Mouse (Mus musculus) adrenal gland, postnatal 25 days (tissue): Measurements from ENCODE around the gene Pcbd2. TPM values are rescaled to one million over a fixed set of nuclear protein-coding genes. Genes with fewer than 3 reads are reported as not detected.
"Not testable (repeated sequence)": the region's sequence is repeated elsewhere in the genome, so short reads cannot be mapped to it uniquely, and the experiment has no call there.

Source experiments
- DNase-seq: peaks from one replicate; pipeline ENCODE4 v3.0.0; 2021; ENCODE audit warnings: mixed read lengths
- long read RNA-seq: library from polyadenylated mRNA; stranded (forward); transcript quantifications from one replicate; pipeline ENCODE4 v2.0.0, GENCODE M21; 2021
- total RNA-seq: library from RNA; stranded (reverse); gene quantifications from 2 replicates; pipeline ENCODE4 v1.2.3, GENCODE M21; 2021

Gene Pcbd2
- total RNA-seq = 62.0 and 83.2 TPM in 2 replicates
- long read RNA-seq, transcript Pcbd2-201 (4 exons, 544 nt) = major isoform, 37 of 48 reads
- long read RNA-seq, partial matches to known transcripts = 2 of 48 reads
- long read RNA-seq, other reads (novel, unspliced or antisense) = 9 of 48 reads

- peak; percentile 91 for DNase-seq
Measured at GRCm38 (mm10) chr13:55727120-55727838, at the start of gene Pcbd2. Gene Pcbd2, plus strand, starts transcription at chr13:55727368.

DNA sequence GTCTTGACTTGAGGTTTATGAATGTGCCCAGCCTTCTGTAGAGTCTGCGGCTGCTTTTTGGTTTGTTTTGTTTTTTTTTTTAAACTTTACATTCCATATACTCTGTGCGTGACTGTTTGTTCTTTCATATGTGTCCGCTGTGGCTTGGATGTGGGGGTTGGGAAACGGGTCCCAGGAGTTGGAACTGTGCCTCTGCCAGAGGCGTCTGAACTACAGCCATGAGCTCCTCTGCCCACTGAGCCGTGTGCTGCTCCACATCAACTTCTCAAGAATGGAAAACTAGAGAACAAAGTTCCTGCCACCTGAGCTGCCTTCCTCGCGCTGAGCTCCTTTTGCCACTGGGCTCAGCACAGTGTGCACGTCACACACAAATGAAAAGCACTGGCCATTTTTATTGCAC, 45.0 kb upstream of the Pcbd2 start:
- DNase-seq = no peak

- DNase-seq = peak; percentile 22
Measured at GRCm38 (mm10) chr13:55683581-55683980, 43.6 kb upstream of the Pcbd2 start.

DNA sequence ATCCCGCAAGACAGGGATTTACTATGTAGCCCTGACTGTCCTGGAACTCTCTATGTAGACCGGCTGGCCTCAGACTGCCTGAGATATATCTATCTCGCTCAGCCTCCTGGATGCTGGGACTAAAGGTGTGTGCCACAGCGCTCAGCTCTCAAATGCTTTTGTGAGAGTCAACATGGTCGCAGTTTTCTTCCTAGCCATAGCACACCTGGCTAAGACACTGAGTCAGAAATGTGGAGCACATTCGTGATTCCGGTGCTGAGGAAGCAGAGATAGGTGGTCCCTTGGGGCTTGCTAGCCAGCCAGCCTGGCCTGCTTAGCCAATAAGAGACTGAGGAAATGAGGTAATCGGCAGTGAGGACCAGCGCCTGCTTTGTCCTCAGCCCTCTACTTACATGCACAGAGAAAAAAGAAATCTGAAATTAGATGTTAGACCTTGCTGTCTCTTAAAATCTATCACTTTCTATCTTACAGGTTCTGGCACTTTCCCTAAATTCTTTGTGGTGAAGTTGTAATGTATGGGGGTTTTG, 41.0 kb upstream of the Pcbd2 start:
- DNase-seq = no peak

- DNase-seq = no peak
Measured at GRCm38 (mm10) chr13:55687927-55688602, 39.1 kb upstream of the Pcbd2 start.

DNA sequence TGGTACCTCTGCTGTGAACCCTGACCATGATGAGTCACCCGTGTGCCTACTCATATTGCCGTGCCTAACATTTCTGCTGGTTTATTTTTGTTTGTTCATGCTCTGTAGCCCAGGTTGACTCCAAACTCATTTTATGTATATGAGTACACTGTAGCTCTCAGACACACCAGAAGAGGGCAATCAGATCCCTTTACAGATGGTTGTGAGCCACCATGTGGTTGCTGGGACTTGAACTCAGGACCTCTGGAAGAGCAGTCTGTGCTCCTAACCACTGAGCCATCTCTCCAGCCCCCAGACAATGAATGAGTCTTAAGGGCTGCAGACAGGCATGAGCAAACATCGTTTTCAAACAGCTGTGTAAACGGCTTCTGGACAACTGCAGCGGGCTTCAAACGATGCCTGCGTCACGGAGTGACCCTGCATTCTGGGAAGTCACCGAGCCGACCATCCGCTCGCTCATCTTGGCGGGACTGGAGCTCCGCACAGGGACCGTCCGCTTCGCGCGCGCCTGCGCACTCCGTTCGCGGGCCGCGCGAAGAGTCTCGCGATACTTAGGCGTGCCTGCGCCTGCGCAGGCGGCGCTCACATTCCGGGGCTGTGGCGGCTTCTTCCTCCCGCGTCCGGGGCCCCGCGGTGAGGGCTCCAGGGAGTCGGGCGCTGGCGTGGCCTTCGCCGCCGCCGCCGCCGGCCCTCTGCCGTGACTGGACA, 34.5 kb upstream of the Pcbd2 start, which contains the start of gene B230219D22Rik:
Gene B230219D22Rik (plus strand): TSS at position 590 of the 708 bp plus-strand sequence.
- DNase-seq = peak; percentile 89

GRCm38 (mm10) chr13:55693243-55693721, 33.9 kb upstream of the Pcbd2 start:
- DNase-seq = peak; percentile 57

- no peak for DNase-seq
Measured at GRCm38 (mm10) chr13:55694110-55694509, 33.1 kb upstream of the Pcbd2 start.

- DNase-seq = not testable (repeated sequence)
Measured at GRCm38 (mm10) chr13:55695989-55696388, 31.2 kb upstream of the Pcbd2 start.

GRCm38 (mm10) chr13:55704301-55704700, 22.9 kb upstream of the Pcbd2 start:
- no peak for DNase-seq

DNA sequence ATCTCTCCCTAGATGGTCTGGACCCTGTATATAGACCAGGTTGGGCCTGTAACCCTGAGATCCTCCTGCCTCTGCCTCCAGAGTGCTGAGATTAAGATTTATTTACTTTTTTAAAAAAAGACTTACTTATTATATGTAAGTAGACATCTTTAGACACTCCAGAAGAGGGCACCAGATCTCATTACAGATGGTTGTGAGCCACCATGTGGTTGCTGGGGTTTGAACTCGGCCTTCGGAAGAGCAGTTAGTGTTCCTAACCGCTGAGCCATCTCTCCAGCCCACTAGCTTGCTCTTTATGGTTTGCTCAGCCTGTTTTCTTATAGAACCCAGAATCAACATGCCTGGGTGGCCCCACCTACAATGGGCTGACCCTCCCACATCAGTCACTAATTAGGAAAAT, 14.3 kb upstream of the Pcbd2 start:
- DNase-seq = no peak

- peak; percentile 90 for DNase-seq
Measured at GRCm38 (mm10) chr13:55714501-55715166, 12.5 kb upstream of the Pcbd2 start, which contains the start of gene Txndc15. Gene Txndc15, plus strand, starts transcription at chr13:55714650.

GRCm38 (mm10) chr13:55715167-55715512, 12.0 kb upstream of the Pcbd2 start:
- DNase-seq = no peak

- no peak for DNase-seq
Measured at GRCm38 (mm10) chr13:55715908-55716510, 11.2 kb upstream of the Pcbd2 start.

DNA sequence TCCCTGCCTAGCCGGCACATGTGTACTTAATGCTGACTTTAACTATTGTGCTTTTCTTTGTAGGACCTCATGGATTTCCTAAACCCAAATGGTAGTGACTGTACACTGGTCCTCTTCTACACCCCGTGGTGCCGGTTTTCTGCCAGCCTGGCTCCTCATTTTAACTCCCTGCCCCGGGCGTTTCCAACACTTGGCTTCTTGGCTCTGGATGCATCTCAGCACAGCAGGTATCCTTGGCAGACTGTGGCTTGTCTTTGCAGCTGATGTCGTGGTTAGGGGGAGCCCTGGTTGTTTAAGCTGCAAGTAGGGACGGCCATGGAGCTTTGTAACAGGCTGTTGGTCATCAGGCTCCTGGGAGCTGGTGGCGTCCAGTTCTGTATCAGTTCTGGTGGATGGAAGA, 5.7 kb upstream of the Pcbd2 start:
- DNase-seq = no peak

- DNase-seq = no peak
Measured at GRCm38 (mm10) chr13:55721995-55722394, 5.2 kb upstream of the Pcbd2 start.

DNA sequence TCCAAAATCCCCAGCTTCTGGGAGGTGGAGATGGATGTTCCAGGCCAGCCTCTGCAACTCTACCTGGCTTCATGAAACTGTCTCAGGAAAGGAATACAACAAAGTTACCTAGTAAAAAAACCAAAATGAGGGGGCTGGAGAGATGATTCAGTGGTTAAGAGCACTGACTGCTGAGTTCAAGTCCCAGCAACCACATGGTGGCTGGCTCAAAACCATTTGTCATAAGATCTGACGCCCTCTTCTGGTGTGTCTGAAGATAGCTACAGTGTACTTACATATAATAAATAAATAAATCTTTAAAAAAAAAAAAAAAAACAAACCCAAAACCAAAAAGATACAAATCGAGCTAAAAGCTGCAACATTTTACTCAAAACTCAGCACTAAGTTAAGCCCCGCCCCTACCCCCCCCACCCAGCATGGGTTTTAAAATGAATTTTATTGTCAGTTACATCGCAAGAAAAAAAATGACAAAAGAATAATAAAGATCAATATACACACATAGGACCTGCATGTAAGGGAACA, 509 bp upstream of the Pcbd2 start:
- DNase-seq = no peak

DNA sequence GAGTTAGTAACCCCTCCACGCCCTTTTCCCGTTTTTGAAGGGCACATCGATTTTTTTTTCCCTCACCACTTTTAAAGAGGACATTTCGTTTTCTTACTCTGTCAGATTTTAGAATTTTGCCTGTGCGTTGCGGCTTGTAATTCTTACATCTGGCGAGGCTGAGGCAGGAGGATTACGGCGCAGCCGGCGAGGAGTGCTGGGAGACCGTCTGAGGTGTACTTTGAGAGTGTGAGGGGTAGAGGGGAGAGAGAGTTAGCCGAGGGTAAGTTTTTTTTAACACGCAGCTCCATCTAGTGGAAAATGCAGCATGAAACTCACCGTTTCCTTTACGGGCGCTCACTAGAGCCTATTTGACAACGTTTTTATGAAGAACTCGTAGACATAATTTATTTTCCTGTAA, 671 bp downstream of the Pcbd2 start:
- peak; percentile 42 for DNase-seq

- no peak for DNase-seq
Measured at GRCm38 (mm10) chr13:55730716-55731115, 3.5 kb downstream of the Pcbd2 start.

DNA sequence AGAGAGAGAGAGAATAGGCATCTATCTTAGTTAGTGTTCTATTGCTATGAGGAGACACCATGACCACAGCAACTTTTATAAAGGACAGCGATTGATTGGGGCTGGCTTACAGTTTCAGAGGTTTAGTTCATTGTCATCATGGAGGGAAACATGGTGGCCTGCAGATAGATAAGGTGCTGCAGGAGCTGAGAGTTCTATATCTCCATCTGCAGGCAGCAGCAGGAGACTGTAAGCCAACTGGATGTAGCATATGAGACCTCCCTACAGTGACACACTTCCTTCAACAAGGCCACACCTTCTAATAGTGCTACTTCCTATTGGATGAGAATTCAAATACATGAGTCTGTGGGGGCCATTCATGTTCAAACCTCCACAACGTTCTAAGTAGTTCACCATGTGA, 5.0 kb downstream of the Pcbd2 start:
- no peak for DNase-seq
